Comparison of ENCODE assay signal across 28 mouse cellular contexts in the genomic region with DNA sequence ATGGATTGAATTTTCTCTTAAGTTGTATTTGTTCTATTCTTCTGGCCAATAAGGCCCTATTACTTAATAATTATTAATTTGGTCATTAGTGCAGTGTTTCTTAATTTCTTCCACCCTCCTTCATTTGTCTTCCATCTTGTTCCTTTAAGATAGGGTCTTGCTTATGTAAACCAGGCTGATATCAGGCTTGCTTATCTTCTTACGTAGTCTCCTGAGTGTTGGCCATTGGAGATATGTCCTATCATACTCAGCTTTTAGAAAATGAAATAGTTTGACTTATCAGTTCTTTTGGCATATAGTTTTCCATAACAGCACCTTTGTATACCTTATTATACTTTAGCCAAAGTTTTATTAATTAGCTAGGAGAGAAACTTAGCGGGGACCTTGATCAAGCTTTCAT.
"Had no signal": no experiment of that assay in that cellular context is flagged by ENCODE, and none has a peak within 500 bp of the region (broad histone marks: within the 10 kb centered on the region; RNA-seq: fewer than 3 reads in every experiment).

No protein-coding gene starts in this region.

- DNase-seq: left cerebral cortex, postnatal 4 days; liver; liver, embryonic 13.5 days; lung, adult 18-20 months; lung, adult 2 months; lung, embryonic 14.5 days; lung, postnatal 10 days; lung, postnatal 14 days; lung, postnatal 36 days; lung, postnatal 4 days; midbrain, embryonic 14.5 days had no signal

- H3K27me3 ChIP-seq: limb, embryonic 12.5 days; limb, embryonic 13.5 days; limb, embryonic 15.5 days; liver, embryonic 13.5 days; liver, embryonic 15.5 days; lung, embryonic 15.5 days; megakaryocyte, embryonic 14.5 days; midbrain, embryonic 12.5 days; midbrain, embryonic 13.5 days; midbrain, embryonic 15.5 days; neural tube, embryonic 12.5 days had no signal

- H3K4me2 ChIP-seq: limb, embryonic 12.5 days; limb, embryonic 13.5 days; limb, embryonic 15.5 days; liver, embryonic 13.5 days; liver, embryonic 15.5 days; lung, embryonic 14.5 days; lung, embryonic 15.5 days; midbrain, embryonic 11.5 days; midbrain, embryonic 12.5 days; midbrain, embryonic 13.5 days; midbrain, embryonic 15.5 days; neural tube, embryonic 12.5 days had no signal

- H3K9me3 ChIP-seq: limb, embryonic 10.5 days; limb, embryonic 12.5 days; limb, embryonic 13.5 days; limb, embryonic 15.5 days; liver, embryonic 13.5 days; liver, embryonic 15.5 days; lung, embryonic 15.5 days; megakaryocyte, embryonic 14.5 days; midbrain, embryonic 12.5 days; midbrain, embryonic 13.5 days; midbrain, embryonic 15.5 days; neural tube, embryonic 12.5 days had no signal

- H3K27ac ChIP-seq: left cerebral cortex, adult 2 months; limb, embryonic 10.5 days; limb, embryonic 12.5 days; limb, embryonic 13.5 days; limb, embryonic 15.5 days; liver, embryonic 13.5 days; liver, embryonic 15.5 days; lung, embryonic 15.5 days; macrophage; midbrain, embryonic 12.5 days; midbrain, embryonic 13.5 days; midbrain, embryonic 15.5 days; neural tube, embryonic 12.5 days had no signal

- H3K4me3 ChIP-seq: left cerebral cortex, adult 2 months; limb, embryonic 10.5 days; limb, embryonic 12.5 days; limb, embryonic 13.5 days; limb, embryonic 15.5 days; liver, embryonic 13.5 days; liver, embryonic 15.5 days; lung, embryonic 15.5 days; megakaryocyte, embryonic 14.5 days; midbrain, embryonic 12.5 days; midbrain, embryonic 13.5 days; midbrain, embryonic 15.5 days; myocyte; neural tube, embryonic 12.5 days had no signal

- ATAC-seq: lung, postnatal 0 days; midbrain, embryonic 13.5 days; midbrain, embryonic 15.5 days; midbrain, embryonic 16.5 days had no signal

- H3K9ac ChIP-seq: limb, embryonic 12.5 days; limb, embryonic 13.5 days; limb, embryonic 15.5 days; liver, embryonic 13.5 days; liver, embryonic 15.5 days; lung, embryonic 14.5 days; lung, embryonic 15.5 days; midbrain, embryonic 12.5 days; midbrain, embryonic 13.5 days; midbrain, embryonic 15.5 days; neural tube, embryonic 12.5 days had no signal

- H3K4me1 ChIP-seq: limb, embryonic 10.5 days; limb, embryonic 12.5 days; limb, embryonic 13.5 days; limb, embryonic 15.5 days; lung, embryonic 15.5 days; midbrain, embryonic 12.5 days; midbrain, embryonic 13.5 days; midbrain, embryonic 15.5 days; neural tube, embryonic 12.5 days had no signal
